Mouse (Mus musculus) myocyte (in vitro differentiated cells): ENCODE measurements at regions not wholly inside any gene's neighbourhood (a gene's known extent, or its start where the extent isn't known, plus 50 kb on each side); places are given as distances from the start of the nearest gene placed in this dataset.

ENCODE experiments used
- CEBPB ChIP-seq: IDR thresholded peaks from 2 replicates; pipeline ENCODE4 v1.6.1; 2011; ENCODE audit warnings: mild to moderate bottlenecking, moderate library complexity; ENCODE audit not compliant: poor library complexity, insufficient read depth, severe bottlenecking
- E2F4 ChIP-seq: IDR thresholded peaks from one replicate; pipeline ENCODE4 v1.6.1; 2011; ENCODE audit warnings: mild to moderate bottlenecking, control low read depth, moderate library complexity; ENCODE audit not compliant: insufficient read depth
- MAX ChIP-seq: IDR thresholded peaks from one replicate; pipeline ENCODE4 v1.6.1; 2011; ENCODE audit warnings: low read depth, mild to moderate bottlenecking, control low read depth
- MYOD1 ChIP-seq, 3 experiments: IDR thresholded peaks; one replicate each; pipeline ENCODE4 v1.6.1; 2011; ENCODE audit warnings: control low read depth in 2 of 3, low read depth in 2 of 3, mild to moderate bottlenecking in 2 of 3, moderate library complexity in 1 of 3; ENCODE audit not compliant: insufficient read length in 2 of 3, control insufficient read depth in 1 of 3
- MYOG ChIP-seq, 3 experiments: IDR thresholded peaks; one replicate each; pipeline ENCODE4 v1.6.1; 2011; ENCODE audit warnings: control low read depth in 2 of 3, low read depth in 2 of 3, mild to moderate bottlenecking in 2 of 3; ENCODE audit not compliant: insufficient read length in 2 of 3, control insufficient read depth in 1 of 3, insufficient read depth in 1 of 3
- POLR2A ChIP-seq: IDR thresholded peaks from one replicate; pipeline ENCODE4 v1.6.1; 2011; ENCODE audit warnings: low read depth, mild to moderate bottlenecking, control low read depth, moderate library complexity; ENCODE audit not compliant: insufficient read length
- POLR2AphosphoS2 ChIP-seq: IDR thresholded peaks from one replicate; pipeline ENCODE4 v1.6.1; 2011; ENCODE audit warnings: low read depth, control low read depth; ENCODE audit not compliant: insufficient read length
- REST ChIP-seq: IDR thresholded peaks from one replicate; pipeline ENCODE4 v1.6.1; 2011; ENCODE audit warnings: mild to moderate bottlenecking, control low read depth, moderate library complexity; ENCODE audit not compliant: insufficient read depth, insufficient read length
- SRF ChIP-seq: IDR thresholded peaks from one replicate; pipeline ENCODE4 v1.6.1; 2011; ENCODE audit warnings: low read depth; ENCODE audit not compliant: control insufficient read depth, insufficient read length
- TCF12 ChIP-seq: IDR thresholded peaks from one replicate; pipeline ENCODE4 v1.6.1; 2011; ENCODE audit warnings: mild to moderate bottlenecking, control low read depth; ENCODE audit not compliant: poor library complexity, insufficient read depth, severe bottlenecking
- TCF3 ChIP-seq: IDR thresholded peaks from one replicate; pipeline ENCODE4 v1.6.1; 2011; ENCODE audit warnings: low read depth, control low read depth; ENCODE audit not compliant: insufficient read length
- USF1 ChIP-seq: IDR thresholded peaks from one replicate; pipeline ENCODE4 v1.6.1; 2011; ENCODE audit warnings: low read depth, mild to moderate bottlenecking, control low read depth, moderate library complexity

DNA sequence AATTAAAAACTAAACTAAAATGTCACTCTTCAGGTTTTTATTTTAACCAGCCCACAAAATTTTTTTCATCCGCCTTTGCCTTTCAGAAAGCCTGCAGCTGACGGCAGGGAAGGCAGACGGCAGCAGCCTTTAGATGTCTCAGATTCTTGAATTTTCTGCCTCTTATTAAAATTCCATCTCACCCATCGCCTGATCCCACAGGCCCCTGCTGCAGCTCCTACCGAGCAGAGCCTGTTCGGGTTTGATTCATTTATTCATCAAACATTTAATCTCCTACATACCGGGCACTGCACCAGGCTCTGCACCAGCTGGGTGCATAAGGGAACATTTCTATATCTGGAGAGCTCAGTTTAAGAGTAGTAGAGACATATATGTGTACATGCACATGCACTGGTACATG lies 72.8 kb upstream of the Ldb2 start:
- no peak for TF ChIP-seq POLR2A
- TF ChIP-seq POLR2AphosphoS2: no peak
- TF ChIP-seq MYOG (IDR thresholded peaks at IDR 0.05; ENCODE audit: control insufficient read depth in 1 of 3, insufficient read depth in 1 of 3, insufficient read length in 2 of 3, low read depth in 2 of 3): no peak
- no peak for TF ChIP-seq TCF12
- no peak for TF ChIP-seq MYOD1 (IDR thresholded peaks at IDR 0.05; ENCODE audit: control insufficient read depth in 1 of 3, insufficient read length in 2 of 3, low read depth in 2 of 3)
- TF ChIP-seq USF1: no peak
- TF ChIP-seq E2F4: no peak
- no peak for TF ChIP-seq CEBPB
- TF ChIP-seq MAX: no peak
- no peak for TF ChIP-seq SRF
- no peak for TF ChIP-seq TCF3
- TF ChIP-seq REST: no peak
